Mouse (Mus musculus): Measurements from ENCODE around the gene Bub3. TPM values are rescaled to one million over a fixed set of nuclear protein-coding genes. Genes with fewer than 3 reads are reported as not detected.

Bub3 gene
- polyA plus RNA-seq, 1 experiment from 2014 or later, result 148 TPM

- H3K9ac ChIP-seq (ENCODE audit: low read depth, low read length), result no peak overlapping the region
- H3K4me1 ChIP-seq (ENCODE audit: control insufficient read depth, insufficient read depth, low read length), result peaks cover 20% of the 10 kb centered on the region
- no peaks in the 10 kb centered on the region for H3K9me3 ChIP-seq (replicated peaks; ENCODE audit: control insufficient read depth, low read length)
- peaks cover 96% of the 10 kb centered on the region for H3K27me3 ChIP-seq (ENCODE audit: control insufficient read depth, insufficient read depth, low read length)
- 3% methylated on average over 13 of the region's 13 CpGs for WGBS (ENCODE audit: insufficient replicate concordance)
- no peak overlapping the region for H3K27ac ChIP-seq (ENCODE audit: low read depth, low read length)
- no peak overlapping the region for H3K4me3 ChIP-seq (ENCODE audit: low read depth, low read length)
- no peak overlapping the region for H3K4me2 ChIP-seq
- H3K36me3 ChIP-seq (ENCODE audit: control insufficient read depth, insufficient read depth, low read length), result no peaks in the 10 kb centered on the region
- ATAC-seq (replicated peaks; ENCODE audit: insufficient number of reproducible peaks, low FRiP score, low TSS enrichment), result no peak
Observed at GRCm38 (mm10) chr7:131545701-131546385, 14.2 kb upstream of the Bub3 start.

- peaks cover 96% of the 10 kb centered on the region for H3K27me3 ChIP-seq (ENCODE audit: control insufficient read depth, insufficient read depth, low read length)
- no peaks in the 10 kb centered on the region for H3K36me3 ChIP-seq (ENCODE audit: control insufficient read depth, insufficient read depth, low read length)
- no peak overlapping the region for H3K4me3 ChIP-seq (ENCODE audit: low read depth, low read length)
- ATAC-seq (replicated peaks; ENCODE audit: insufficient number of reproducible peaks, low FRiP score, low TSS enrichment), result no peak
- WGBS (ENCODE audit: insufficient replicate concordance), result 6% methylated on average over 2 of the region's 2 CpGs
- H3K9ac ChIP-seq (ENCODE audit: low read depth, low read length), result no peak overlapping the region
- H3K27ac ChIP-seq (ENCODE audit: low read depth, low read length), result no peak overlapping the region
- H3K4me2 ChIP-seq, result no peak overlapping the region
- peaks cover 20% of the 10 kb centered on the region for H3K4me1 ChIP-seq (ENCODE audit: control insufficient read depth, insufficient read depth, low read length)
- no peaks in the 10 kb centered on the region for H3K9me3 ChIP-seq (replicated peaks; ENCODE audit: control insufficient read depth, low read length)
Observed at GRCm38 (mm10) chr7:131546423-131546822, 13.6 kb upstream of the Bub3 start.

GRCm38 (mm10) chr7:131547481-131547880 is 12.5 kb upstream of the Bub3 start:
- H3K27me3 ChIP-seq (ENCODE audit: control insufficient read depth, insufficient read depth, low read length), result peaks cover 96% of the 10 kb centered on the region
- H3K36me3 ChIP-seq (ENCODE audit: control insufficient read depth, insufficient read depth, low read length), result no peaks in the 10 kb centered on the region
- H3K27ac ChIP-seq (ENCODE audit: low read depth, low read length), result no peak overlapping the region
- peaks cover 14% of the 10 kb centered on the region for H3K4me1 ChIP-seq (ENCODE audit: control insufficient read depth, insufficient read depth, low read length)
- no peak for ATAC-seq (replicated peaks; ENCODE audit: insufficient number of reproducible peaks, low FRiP score, low TSS enrichment)
- no peak overlapping the region for H3K4me3 ChIP-seq (ENCODE audit: low read depth, low read length)
- H3K9me3 ChIP-seq (replicated peaks; ENCODE audit: control insufficient read depth, low read length), result no peaks in the 10 kb centered on the region
- WGBS (ENCODE audit: insufficient replicate concordance), result under 1% methylated on average over 5 of the region's 5 CpGs
- H3K4me2 ChIP-seq, result no peak overlapping the region
- no peak overlapping the region for H3K9ac ChIP-seq (ENCODE audit: low read depth, low read length)

GRCm38 (mm10) chr7:131548473-131548872 is 11.5 kb upstream of the Bub3 start, which contains the start of gene Hmx2:
Gene Hmx2, plus strand, starts transcription at chr7:131548773.
- Histone ChIP-seq H3K4me3 (ENCODE audit: low read depth, low read length) (no peak within 1 kb of the TSS), H3K4me2 (no peak within 1 kb of the TSS), H3K9me3 (replicated peaks; ENCODE audit: control insufficient read depth, low read length) (no peaks in the 10 kb centered on the region), H3K27ac (ENCODE audit: low read depth, low read length) (no peak within 1 kb of the TSS), H3K27me3 (ENCODE audit: control insufficient read depth, insufficient read depth, low read length) (peaks cover 96% of the 10 kb centered on the region), H3K4me1 (ENCODE audit: control insufficient read depth, insufficient read depth, low read length) (peaks cover 6% of the 10 kb centered on the region; the same call in 1 of the 2 replicates), H3K36me3 (ENCODE audit: control insufficient read depth, insufficient read depth, low read length) (no peaks in the 10 kb centered on the region), H3K9ac (ENCODE audit: low read depth, low read length) (no peak within 1 kb of the TSS)
- no peak for ATAC-seq (replicated peaks; ENCODE audit: insufficient number of reproducible peaks, low FRiP score, low TSS enrichment)
- WGBS (ENCODE audit: insufficient replicate concordance), result 1% methylated on average over 3 of the region's 3 CpGs

GRCm38 (mm10) chr7:131551471-131551870 is 8.6 kb upstream of the Bub3 start:
- Histone ChIP-seq H3K9me3 (replicated peaks; ENCODE audit: control insufficient read depth, low read length) (no peaks in the 10 kb centered on the region), H3K36me3 (ENCODE audit: control insufficient read depth, insufficient read depth, low read length) (no peaks in the 10 kb centered on the region), H3K27me3 (ENCODE audit: control insufficient read depth, insufficient read depth, low read length) (peaks cover 98% of the 10 kb centered on the region), H3K27ac (ENCODE audit: low read depth, low read length) (no peak overlapping the region), H3K9ac (ENCODE audit: low read depth, low read length) (no peak overlapping the region), H3K4me1 (ENCODE audit: control insufficient read depth, insufficient read depth, low read length) (no peaks in the 10 kb centered on the region), H3K4me2 (no peak overlapping the region), H3K4me3 (ENCODE audit: low read depth, low read length) (no peak overlapping the region)
- 0% methylated on average over 4 of the region's 4 CpGs for WGBS (ENCODE audit: insufficient replicate concordance)
- no peak for ATAC-seq (replicated peaks; ENCODE audit: insufficient number of reproducible peaks, low FRiP score, low TSS enrichment)

GRCm38 (mm10) chr7:131551931-131552741 is 7.9 kb upstream of the Bub3 start:
- Histone ChIP-seq H3K4me3 (ENCODE audit: low read depth, low read length) (no peak overlapping the region), H3K4me2 (no peak overlapping the region), H3K9me3 (replicated peaks; ENCODE audit: control insufficient read depth, low read length) (no peaks in the 10 kb centered on the region), H3K4me1 (ENCODE audit: control insufficient read depth, insufficient read depth, low read length) (no peaks in the 10 kb centered on the region), H3K9ac (ENCODE audit: low read depth, low read length) (no peak overlapping the region), H3K36me3 (ENCODE audit: control insufficient read depth, insufficient read depth, low read length) (no peaks in the 10 kb centered on the region), H3K27ac (ENCODE audit: low read depth, low read length) (no peak overlapping the region), H3K27me3 (ENCODE audit: control insufficient read depth, insufficient read depth, low read length) (peaks cover 99% of the 10 kb centered on the region)
- under 1% methylated on average over 42 of the region's 42 CpGs for WGBS (ENCODE audit: insufficient replicate concordance)
- ATAC-seq (replicated peaks; ENCODE audit: insufficient number of reproducible peaks, low FRiP score, low TSS enrichment), result no peak

- 1% methylated on average over 5 of the region's 5 CpGs for WGBS (ENCODE audit: insufficient replicate concordance)
- H3K4me1 ChIP-seq (ENCODE audit: control insufficient read depth, insufficient read depth, low read length), result no peaks in the 10 kb centered on the region
- H3K9ac ChIP-seq (ENCODE audit: low read depth, low read length), result no peak overlapping the region
- no peaks in the 10 kb centered on the region for H3K9me3 ChIP-seq (replicated peaks; ENCODE audit: control insufficient read depth, low read length)
- H3K4me3 ChIP-seq (ENCODE audit: low read depth, low read length), result no peak overlapping the region
- no peaks in the 10 kb centered on the region for H3K36me3 ChIP-seq (ENCODE audit: control insufficient read depth, insufficient read depth, low read length)
- peaks cover 99% of the 10 kb centered on the region for H3K27me3 ChIP-seq (ENCODE audit: control insufficient read depth, insufficient read depth, low read length)
- H3K27ac ChIP-seq (ENCODE audit: low read depth, low read length), result no peak overlapping the region
- ATAC-seq (replicated peaks; ENCODE audit: insufficient number of reproducible peaks, low FRiP score, low TSS enrichment), result no peak
- no peak overlapping the region for H3K4me2 ChIP-seq
Observed at GRCm38 (mm10) chr7:131552781-131553180, 7.2 kb upstream of the Bub3 start.

GRCm38 (mm10) chr7:131553771-131554175 is 6.2 kb upstream of the Bub3 start:
- Histone ChIP-seq H3K4me2 (peak overlapping the region; percentile 63), H3K4me1 (ENCODE audit: control insufficient read depth, insufficient read depth, low read length) (no peaks in the 10 kb centered on the region), H3K27ac (ENCODE audit: low read depth, low read length) (no peak overlapping the region), H3K9ac (ENCODE audit: low read depth, low read length) (no peak overlapping the region), H3K36me3 (ENCODE audit: control insufficient read depth, insufficient read depth, low read length) (no peaks in the 10 kb centered on the region), H3K9me3 (replicated peaks; ENCODE audit: control insufficient read depth, low read length) (no peaks in the 10 kb centered on the region), H3K4me3 (ENCODE audit: low read depth, low read length) (peak overlapping the region; percentile 38), H3K27me3 (ENCODE audit: control insufficient read depth, insufficient read depth, low read length) (peaks cover 97% of the 10 kb centered on the region)
- no peak for ATAC-seq (replicated peaks; ENCODE audit: insufficient number of reproducible peaks, low FRiP score, low TSS enrichment)
- under 1% methylated on average over 38 of the region's 39 CpGs for WGBS (ENCODE audit: insufficient replicate concordance)

All from heart, embryonic 11.5 days (tissue).